Mouse (Mus musculus) hindbrain, embryonic 14.5 days (tissue): ENCODE measurements around the gene Scgb2b20. TPM values are rescaled to one million over a fixed set of nuclear protein-coding genes. Genes with fewer than 3 reads are reported as not detected.
"Not testable (repeated sequence)": the region's sequence is repeated elsewhere in the genome, so short reads cannot be mapped to it uniquely, and the experiment has no call there.

ENCODE experiments used
- ATAC-seq: fragments of 200-750 bp; cut with Nextera tagmentation; 2 replicates; pipeline ENCODE4 v1.8.0; 2017; ENCODE audit warnings: moderate number of reproducible peaks, mild to moderate bottlenecking, moderate TSS enrichment, moderate library complexity; ENCODE audit not compliant: low FRiP score
- DNase-seq: peaks from one replicate; pipeline ENCODE4 v3.0.0-alpha.2; 2015; ENCODE audit warnings: low spot score
- H3K27ac ChIP-seq: fragments of 300-500 bp; sonication (generic); 2 replicates; pipeline ENCODE4 v1.5.1; 2014; ENCODE audit warnings: mild to moderate bottlenecking, moderate library complexity
- H3K27me3 ChIP-seq: fragments of 300-500 bp; sonication (generic); 2 replicates; pipeline ENCODE4 v1.6.1; 2014; ENCODE audit warnings: mild to moderate bottlenecking, low read length, mixed read lengths; ENCODE audit not compliant: control insufficient read depth, insufficient read depth
- H3K36me3 ChIP-seq: fragments of 300-500 bp; sonication (generic); replicated peaks from 2 replicates; pipeline ENCODE4 v1.6.1; 2014; ENCODE audit not compliant: control insufficient read depth, insufficient read depth
- H3K4me1 ChIP-seq: fragments of 300-500 bp; sonication (generic); replicated peaks from 2 replicates; pipeline ENCODE4 v1.6.1; 2014; ENCODE audit warnings: antibody characterized with exemption, low read length, mixed read lengths; ENCODE audit not compliant: control insufficient read depth, insufficient read depth
- H3K4me2 ChIP-seq: fragments of 300-500 bp; sonication (generic); replicated peaks from 2 replicates; pipeline ENCODE4 v1.6.1; 2014; ENCODE audit warnings: mild to moderate bottlenecking, moderate library complexity
- H3K4me3 ChIP-seq: fragments of 300-500 bp; sonication (generic); replicated peaks from 2 replicates; pipeline ENCODE4 v1.5.1; 2014; ENCODE audit warnings: mild to moderate bottlenecking, low read length
- H3K9ac ChIP-seq: fragments of 300-500 bp; sonication (generic); 2 replicates; pipeline ENCODE4 v1.6.1; 2014
- H3K9me3 ChIP-seq: fragments of 300-500 bp; sonication (generic); 2 replicates; pipeline ENCODE4 v1.6.1; 2016; ENCODE audit warnings: low read length; ENCODE audit not compliant: control insufficient read depth
- WGBS: fragments of 180-500 bp; shearing (Covaris S2); extraction: QIAGEN DNeasy Blood & Tissue Kit; methylation state at CpG from one replicate; pipeline ENCODE4 v1.1.7; 2014; 5-methylcytosine and 5-hydroxymethylcytosine counted together
- polyA plus RNA-seq: library from polyadenylated mRNA; unstranded; fragments of >200 nt; fragmentation: Nextera tagmentation; extraction: Ambion mirVana; gene quantifications from 2 replicates; pipeline ENCODE4 v1.2.1, GENCODE M21; 2014

Scgb2b20 gene
- not detected in 2 replicates for polyA plus RNA-seq

GRCm38 (mm10) chr7:33366222-33366621 is at the start of gene Scgb2b20:
Gene Scgb2b20 (minus strand): TSS chr7:33366322.
- ATAC-seq, H3K36me3 ChIP-seq, H3K9me3 ChIP-seq, H3K4me2 ChIP-seq, H3K4me3 ChIP-seq, H3K9ac ChIP-seq, H3K27ac ChIP-seq, H3K27me3 ChIP-seq, DNase-seq, H3K4me1 ChIP-seq: not testable (repeated sequence)
- WGBS, result 80% methylated on average over 2 of the region's 2 CpGs

DNA sequence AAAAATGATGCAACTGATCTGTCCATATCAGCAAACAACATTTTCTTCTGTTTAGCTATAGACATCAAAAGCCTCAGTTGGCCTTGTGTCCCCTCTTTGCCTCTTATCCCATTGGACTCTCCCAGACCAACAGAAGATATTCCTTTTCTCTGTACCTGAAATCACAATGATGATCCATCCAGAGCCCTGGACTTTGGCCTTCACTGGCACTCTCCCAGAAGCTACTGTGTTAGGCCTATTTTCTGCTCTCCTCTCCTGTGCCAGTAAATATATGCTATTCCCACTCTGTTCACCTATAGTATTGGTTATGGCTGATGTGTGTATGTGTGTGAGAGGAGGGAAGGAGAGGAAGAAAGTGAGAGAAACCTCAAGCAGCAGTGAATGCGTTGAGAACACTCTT is 43.6 kb upstream of the Scgb2b20 start:
- H3K27ac ChIP-seq, H3K36me3 ChIP-seq, H3K9ac ChIP-seq, H3K4me3 ChIP-seq, DNase-seq, H3K4me1 ChIP-seq, H3K9me3 ChIP-seq, ATAC-seq, H3K4me2 ChIP-seq, H3K27me3 ChIP-seq: not testable (repeated sequence)
- 55% methylated on average over 1 of the region's 1 CpGs for WGBS

DNA sequence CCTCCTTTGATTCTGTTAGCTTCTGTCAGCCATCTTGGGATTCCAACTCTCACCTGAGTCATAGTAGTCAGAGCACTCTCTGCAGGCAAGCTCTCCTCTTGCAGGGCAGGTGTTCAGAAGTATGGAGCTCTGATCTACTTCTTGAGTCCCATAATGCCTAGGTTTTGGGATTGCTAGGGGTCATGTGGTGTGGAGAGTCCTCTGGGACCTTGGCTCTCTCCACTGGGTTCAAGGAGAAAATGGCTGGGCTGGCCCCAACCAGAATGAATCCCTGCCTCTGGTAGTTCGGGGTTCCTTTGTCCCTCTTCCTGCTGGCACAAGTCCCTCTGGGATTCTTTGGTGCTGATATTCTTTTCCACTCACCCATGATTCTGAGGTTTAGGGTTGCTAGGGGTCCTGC is 35.5 kb upstream of the Scgb2b20 start:
- Histone ChIP-seq H3K27me3 (no peaks in the 10 kb centered on the region), H3K4me2 (no peak overlapping the region), H3K4me3 (no peak overlapping the region), H3K27ac (no peak overlapping the region), H3K36me3 (no peaks in the 10 kb centered on the region), H3K9me3 (peaks cover 36% of the 10 kb centered on the region), H3K4me1 (no peaks in the 10 kb centered on the region), H3K9ac (no peak overlapping the region)
- DNase-seq (no peak), ATAC-seq (no peak)
- 73% methylated on average over 1 of the region's 1 CpGs for WGBS

DNA sequence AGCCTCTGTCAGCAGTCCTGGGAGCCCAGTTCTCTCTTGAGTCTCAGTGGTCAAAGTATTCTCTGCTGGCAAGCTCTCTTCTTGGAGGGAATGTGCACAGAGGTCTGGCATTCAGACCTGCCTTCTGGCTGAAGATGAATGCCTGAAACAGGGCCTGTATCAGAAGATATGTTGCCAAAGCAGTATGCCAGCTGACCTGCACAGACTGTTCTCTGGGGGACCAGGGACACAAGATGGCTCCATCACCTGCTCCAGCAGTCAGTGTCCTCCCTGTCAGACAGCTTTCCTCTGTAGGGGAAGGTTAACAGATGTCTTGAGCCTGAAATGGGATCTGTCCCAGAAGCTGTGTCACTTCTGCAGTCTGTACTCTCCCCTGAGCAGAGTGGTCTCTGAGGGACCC is 33.6 kb upstream of the Scgb2b20 start:
- H3K9me3 ChIP-seq, result peaks cover 36% of the 10 kb centered on the region
- not testable (repeated sequence) for H3K27me3 ChIP-seq, H3K9ac ChIP-seq, H3K4me3 ChIP-seq, H3K4me1 ChIP-seq, H3K27ac ChIP-seq, H3K4me2 ChIP-seq, H3K36me3 ChIP-seq, ATAC-seq, DNase-seq

GRCm38 (mm10) chr7:33372934-33373333 is 6.8 kb upstream of the Scgb2b20 start, which contains the start of gene Scgb1b20:
Gene Scgb1b20 (plus strand): TSS chr7:33373234.
- H3K4me1 ChIP-seq, H3K27me3 ChIP-seq, H3K9me3 ChIP-seq, H3K4me3 ChIP-seq, DNase-seq, ATAC-seq, H3K4me2 ChIP-seq, H3K27ac ChIP-seq, H3K9ac ChIP-seq, H3K36me3 ChIP-seq: not testable (repeated sequence)
- 82% methylated on average over 4 of the region's 4 CpGs for WGBS

Other genes starting within 250 kb of the Scgb2b20 start
- gene Scgb2b18, start 192.5 kb downstream of the Scgb2b20 start, polyA plus RNA-seq, result not detected in 2 replicates
- gene Scgb1b18, start 180.8 kb downstream of the Scgb2b20 start, polyA plus RNA-seq, result not detected in 2 replicates
- gene Scgb2b19, start 86.0 kb downstream of the Scgb2b20 start, polyA plus RNA-seq, result not detected in 2 replicates
- not detected in 2 replicates for gene Scgb1b19, start 79.0 kb downstream of the Scgb2b20 start, polyA plus RNA-seq
- gene Scgb1b20, start 6.9 kb upstream of the Scgb2b20 start, polyA plus RNA-seq, result not detected in 2 replicates
- not detected in 2 replicates for gene Scgb2b21, start 154.1 kb upstream of the Scgb2b20 start, polyA plus RNA-seq